Mouse (Mus musculus) erythroblast, embryonic 14.5 days (primary cell): ENCODE measurements around the gene Nanos3.

ENCODE experiments used
- GATA1 ChIP-seq: IDR thresholded peaks from 2 replicates; pipeline ENCODE4 v1.6.1; 2012; ENCODE audit warnings: low read length, inconsistent platforms, mixed read lengths
- TAL1 ChIP-seq: IDR thresholded peaks from 3 replicates; pipeline ENCODE4 v1.6.1; 2012; ENCODE audit warnings: low read length, inconsistent platforms, mixed read lengths

DNA sequence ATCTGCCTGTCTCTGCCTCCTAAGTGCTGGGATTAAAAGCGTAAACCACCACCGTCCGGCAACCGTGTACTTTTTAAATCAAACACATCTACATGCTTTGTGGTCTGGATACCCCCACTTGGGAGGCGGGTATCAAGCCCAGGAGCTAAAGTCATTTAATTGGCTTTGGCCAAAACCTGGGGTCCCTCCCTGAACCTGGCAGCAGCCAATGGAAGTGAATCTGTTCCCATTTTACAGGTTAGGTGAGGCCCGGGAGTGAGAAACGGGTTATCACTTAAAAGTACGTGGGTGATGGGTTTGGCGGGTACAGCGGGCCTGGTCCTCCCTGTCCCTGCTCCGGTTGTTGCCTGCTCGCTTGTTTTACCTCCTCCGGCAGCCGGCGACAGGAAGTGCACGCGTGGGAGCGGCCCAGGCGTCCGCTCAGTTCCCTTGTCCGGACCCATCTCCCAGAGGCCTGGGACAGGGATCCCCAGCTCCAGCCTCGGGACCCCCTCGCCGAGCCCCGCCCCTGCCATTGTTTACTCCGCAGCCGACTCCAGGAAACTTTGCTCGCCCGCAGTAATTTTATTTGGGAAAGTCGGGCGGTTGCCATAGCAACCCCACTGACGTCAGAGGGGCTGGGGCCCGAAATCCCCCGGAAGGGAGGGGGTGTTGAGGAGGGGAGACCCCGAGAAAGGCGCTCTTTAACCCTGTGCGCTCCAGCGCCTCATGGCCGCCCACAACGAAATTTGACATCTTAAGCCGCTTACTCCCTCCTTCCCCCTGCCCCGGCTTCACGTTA is 12.3 kb upstream of the Nanos3 start:
- TF ChIP-seq GATA1 (no peak), TAL1 (no peak)
